Mouse (Mus musculus) mouse embryonic stem cell (cell line): ENCODE data around the gene Gtpbp6.
"Not testable (repeated sequence)": the region's sequence is repeated elsewhere in the genome, so short reads cannot be mapped to it uniquely, and the experiment has no call there.

Experiments used
- in situ Hi-C, 2 experiments: fragments of 300-500 bp; cut with MboI; formaldehyde crosslinking; loops; 1 replicate in 1 of 2; 3 replicates in 1 of 2; pipeline ENCODE4 v1.14.3; 2019 to 2020; ENCODE audit warnings: low sequenced_read_pairs in 2 of 2, low pct_unique_long_range_greater_than_20kb in 1 of 2, mixed read lengths in 1 of 2; ENCODE audit not compliant: unreplicated experiment in 1 of 2

Gene Gtpbp6

DNA sequence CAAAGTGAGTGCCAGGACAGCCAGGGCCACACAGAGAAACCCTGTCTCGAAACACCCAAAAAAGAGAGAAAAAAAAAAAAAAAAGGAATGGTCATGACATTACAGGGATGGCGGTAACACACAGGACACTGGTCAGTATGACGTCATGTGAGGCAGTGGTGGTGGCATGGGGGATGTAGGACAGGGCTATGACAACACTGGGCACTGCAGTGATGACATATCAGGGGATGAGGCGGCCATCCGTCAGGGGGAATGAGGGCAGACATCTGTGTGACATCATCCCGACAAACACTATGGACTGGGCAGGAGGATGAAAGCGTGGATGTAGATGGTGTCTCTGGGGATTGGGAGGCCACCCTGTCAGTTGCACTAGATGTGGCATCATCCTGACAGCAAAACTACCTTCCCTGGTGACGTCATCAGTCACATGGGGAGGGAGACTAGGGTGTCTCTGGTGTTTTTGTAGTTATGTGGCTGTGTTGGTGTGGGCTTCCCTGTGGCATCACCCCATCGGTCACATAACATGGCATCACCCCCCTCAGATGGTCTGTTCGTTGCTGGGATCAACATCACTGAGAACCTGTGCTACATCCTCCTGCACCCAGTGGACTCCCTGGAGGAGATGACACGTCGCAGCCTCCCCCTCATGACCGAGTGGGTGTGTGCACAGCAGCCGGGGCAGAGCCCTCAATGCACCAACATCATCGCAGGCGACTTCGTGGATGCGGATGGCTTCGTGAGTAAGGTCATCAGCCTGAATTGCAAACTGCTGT, 5.0 kb downstream of the Gtpbp6 start:
- in situ Hi-C loops = loop anchor here in 1 of 2 experiments (10.0 kb wide), 1 partner anchor 548 kb away; the partner anchor contains the start of gene Crlf2

- in situ Hi-C loops = loop anchor here in 1 of 2 experiments (10.0 kb wide), 1 partner anchor 548 kb away; the partner anchor contains the start of gene Crlf2
Observed at GRCm38 (mm10) chr5:110102429-110102828, 5.6 kb downstream of the Gtpbp6 start.

DNA sequence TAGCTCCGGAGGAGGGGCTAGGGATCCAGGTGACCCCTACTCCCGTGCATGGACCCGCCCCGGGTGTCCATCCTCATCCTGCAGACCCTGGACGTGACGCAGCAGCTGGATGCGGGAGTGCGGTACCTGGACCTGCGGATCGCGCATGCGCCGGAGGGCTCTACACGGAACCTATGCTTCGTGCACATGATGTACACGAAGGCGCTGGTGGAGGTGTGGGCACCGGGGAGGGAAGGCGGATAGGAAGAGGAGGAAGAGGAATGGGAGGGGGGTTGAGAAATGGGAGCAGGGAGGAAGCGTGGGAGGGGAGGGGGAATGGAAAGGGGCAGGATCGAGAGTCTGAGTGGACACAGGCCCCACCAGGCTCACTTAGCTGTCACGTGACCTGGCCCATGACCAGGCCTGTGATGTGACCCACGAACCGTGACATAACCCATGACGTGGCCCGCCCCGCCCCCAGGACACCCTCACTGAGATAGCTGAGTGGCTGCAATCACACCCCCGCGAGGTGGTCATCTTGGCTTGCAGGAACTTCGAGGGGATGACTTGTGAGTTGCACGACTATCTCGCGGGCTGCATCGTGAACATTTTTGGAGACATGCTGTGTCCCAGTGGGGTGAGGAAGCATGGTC, 6.2 kb downstream of the Gtpbp6 start:
- in situ Hi-C loops = loop anchor here in 1 of 2 experiments (10.0 kb wide), 1 partner anchor 547 kb away; the partner anchor contains the start of gene Crlf2

DNA sequence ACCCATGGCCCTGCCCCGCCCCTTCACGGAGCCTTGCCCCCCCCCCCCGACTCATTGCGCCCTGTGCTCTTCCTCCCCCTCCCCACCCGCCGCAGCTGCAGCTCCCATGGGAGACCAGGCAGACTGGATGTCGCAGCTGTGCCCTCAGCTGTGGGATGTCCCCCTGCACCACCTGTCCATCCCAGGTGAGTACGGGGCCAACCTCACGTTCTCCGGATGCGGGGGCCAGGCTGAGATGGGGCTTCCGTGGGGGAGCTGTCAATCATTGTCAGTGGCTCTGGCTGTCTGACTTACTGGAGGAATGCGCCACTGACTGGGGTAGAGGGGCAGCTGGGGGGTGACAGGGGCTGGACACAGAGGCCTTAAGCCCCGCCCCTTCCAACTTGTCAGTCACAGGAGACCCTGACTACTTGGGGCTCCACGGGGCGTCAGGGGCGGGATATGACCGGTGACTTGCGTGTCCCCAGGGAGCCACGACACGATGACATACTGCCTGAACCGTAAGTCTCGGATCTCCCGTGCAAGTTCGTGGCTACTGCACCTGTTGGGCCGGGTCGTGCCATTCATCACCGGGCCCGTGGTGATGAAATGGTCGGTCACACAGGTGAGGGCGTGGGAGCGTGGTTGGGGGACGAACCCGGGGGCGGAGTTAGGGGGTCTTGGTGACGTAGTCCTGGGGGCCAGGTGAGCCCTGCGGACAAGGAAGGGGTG, 6.9 kb downstream of the Gtpbp6 start:
- in situ Hi-C loops = loop anchor here in 1 of 2 experiments (10.0 kb wide), 1 partner anchor 546 kb away; the partner anchor contains the start of gene Crlf2

DNA sequence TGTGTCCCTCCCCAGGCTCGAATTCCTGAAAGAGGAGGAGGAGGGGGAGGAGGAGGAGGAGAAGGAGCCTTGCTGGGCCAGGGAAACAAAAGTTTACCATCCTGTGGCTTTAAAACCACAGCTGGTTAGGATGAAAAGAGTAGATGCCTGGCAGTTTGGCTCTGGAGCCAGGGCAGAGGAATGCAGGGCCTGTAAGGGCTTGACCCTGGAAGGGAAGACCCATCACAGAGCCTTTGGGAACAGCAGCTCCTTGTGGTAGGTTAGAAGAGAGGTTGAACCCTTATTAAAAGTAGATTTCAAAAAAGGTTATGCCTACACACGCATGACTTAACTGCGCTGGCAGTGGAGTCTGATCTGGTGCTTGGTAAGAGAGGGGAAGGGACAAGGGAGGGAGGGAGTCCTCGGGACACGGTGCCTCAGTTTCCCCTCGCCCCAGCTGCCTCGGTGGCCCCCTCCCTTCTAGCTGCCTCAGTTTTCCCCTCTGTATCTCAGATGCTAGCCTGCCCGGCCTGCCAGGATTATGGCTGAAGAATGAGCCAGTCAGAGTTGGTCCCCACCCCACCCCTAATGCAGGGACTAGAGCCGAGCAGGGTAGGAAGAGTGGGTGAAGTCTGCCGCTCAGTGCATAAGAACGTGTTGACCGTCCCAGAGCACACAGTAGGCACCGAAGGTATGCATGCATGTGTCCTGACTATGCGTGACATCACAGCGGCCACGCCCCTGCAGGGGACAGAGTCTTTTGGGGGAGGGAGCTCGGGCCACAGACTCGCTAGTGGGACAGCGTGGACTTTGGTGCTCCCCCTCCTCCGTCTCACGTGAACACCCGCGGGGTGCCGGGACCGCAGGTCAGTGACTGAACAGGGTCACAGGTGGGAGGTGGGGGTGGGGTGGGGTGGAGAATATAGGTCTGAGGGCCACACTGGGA, 8.1 kb downstream of the Gtpbp6 start, which contains the start of gene Plcxd1:
Gene Plcxd1, plus strand, starts transcription at position 314 of the 925 bp plus-strand sequence.
- in situ Hi-C loops = loop anchor here in 1 of 2 experiments (10.0 kb wide), 1 partner anchor 545 kb away; the partner anchor contains the start of gene Crlf2

DNA sequence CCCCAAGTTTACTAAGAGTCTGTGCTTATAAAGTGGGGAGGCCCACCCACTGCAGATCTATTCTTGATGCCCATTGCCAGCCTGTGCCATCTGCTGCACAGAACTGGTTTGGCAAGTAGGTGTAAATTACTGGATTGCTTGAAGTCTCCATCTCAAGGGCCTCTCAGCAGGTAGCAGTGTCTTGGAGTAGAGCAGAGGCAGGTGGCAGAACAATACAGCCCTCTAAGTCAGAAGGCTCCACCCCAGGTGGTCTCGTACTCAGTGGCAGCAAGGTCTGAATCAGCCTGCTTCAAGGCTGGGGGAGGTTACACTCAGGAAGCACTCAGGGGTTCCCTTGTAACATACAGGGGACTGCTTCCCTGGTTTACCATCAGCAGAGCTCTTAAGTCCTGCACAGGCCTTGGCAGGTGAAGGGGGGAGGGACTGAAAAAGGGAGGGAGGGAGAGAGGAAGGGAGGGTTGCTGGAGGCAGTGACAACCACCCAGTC, 9.0 kb downstream of the Gtpbp6 start:
- in situ Hi-C loops = no loop called here

DNA sequence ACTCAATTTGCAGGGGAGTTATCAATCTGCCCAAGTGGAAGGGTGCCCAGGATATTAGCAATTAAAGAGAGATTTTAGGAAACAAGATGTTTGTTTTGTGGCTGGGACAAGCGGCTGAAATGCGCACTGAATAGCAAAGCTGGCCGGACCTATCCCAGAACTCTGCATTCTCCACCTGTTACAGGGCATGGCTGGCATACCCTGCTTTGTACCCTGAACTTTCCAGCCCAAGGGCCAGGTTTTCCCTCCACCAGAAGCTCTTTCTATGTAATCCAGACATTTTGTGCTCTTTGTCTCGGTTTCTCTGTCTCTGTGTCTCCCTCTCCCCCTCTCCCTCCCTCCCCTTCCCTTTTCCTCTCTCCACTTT, 13.2 kb downstream of the Gtpbp6 start:
- in situ Hi-C loops = no loop called here

DNA sequence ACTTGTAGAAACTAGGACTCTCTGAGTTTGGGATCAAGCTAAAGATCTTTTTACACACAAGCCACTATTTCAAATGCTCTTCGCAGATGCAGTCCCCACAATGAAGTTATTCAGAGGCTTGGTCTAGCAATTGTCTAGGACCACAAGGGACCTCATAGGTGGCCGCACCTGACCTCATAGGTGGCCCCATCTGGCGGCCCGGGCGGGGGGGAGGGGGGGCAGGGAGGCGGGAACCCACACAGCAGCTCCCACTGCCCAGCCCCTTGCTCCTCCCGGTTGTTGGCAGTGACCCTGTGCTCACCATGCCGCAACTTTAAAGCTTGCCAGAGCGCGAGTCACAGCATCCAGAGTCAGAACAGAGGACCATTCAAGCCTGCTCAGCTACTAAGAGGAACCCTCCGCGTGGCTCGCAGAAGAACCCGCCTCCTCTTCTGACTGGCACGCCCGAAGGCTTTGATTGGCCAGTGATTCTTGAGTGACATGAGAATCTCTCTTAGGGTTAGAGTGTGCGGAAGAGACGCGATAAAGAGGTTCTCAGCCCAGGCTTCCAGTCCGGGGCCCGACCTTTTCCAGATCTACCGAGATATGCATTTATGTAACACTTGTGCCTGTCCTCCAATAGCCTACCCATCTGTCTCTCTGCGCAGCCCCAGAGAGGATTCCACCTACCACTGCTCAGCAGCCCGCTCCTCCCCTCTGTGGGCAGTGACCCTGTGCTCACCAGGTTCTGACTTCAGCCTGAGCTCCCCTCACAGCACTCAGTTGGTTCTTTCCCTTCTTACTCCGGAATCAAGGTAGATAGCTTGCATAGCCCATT, 13.8 kb downstream of the Gtpbp6 start, which contains the start of gene Gm35315:
Gene Gm35315, minus strand, starts transcription at position 391 of the 817 bp plus-strand sequence.
- in situ Hi-C loops = no loop called here

DNA sequence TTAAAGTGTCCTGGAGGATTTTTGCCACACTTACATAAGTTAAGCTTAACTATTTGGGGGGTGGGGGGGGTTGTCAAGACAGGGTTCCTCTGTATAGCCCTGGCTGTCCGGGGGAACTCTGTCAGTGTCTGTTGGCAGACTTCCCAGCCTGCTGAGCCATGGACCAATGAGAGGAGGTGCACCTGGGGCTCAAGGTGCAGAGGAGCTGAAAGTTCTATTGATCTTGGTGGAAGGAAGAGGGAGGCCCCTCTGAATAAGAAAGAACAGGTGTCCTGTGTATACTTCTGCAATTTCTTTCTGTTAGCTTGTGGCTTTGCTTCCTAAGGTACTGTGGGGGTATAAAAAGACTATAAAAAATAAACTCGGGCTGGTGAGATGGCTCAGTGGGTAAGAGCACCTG, 16.5 kb downstream of the Gtpbp6 start:
- in situ Hi-C loops = no loop called here

DNA sequence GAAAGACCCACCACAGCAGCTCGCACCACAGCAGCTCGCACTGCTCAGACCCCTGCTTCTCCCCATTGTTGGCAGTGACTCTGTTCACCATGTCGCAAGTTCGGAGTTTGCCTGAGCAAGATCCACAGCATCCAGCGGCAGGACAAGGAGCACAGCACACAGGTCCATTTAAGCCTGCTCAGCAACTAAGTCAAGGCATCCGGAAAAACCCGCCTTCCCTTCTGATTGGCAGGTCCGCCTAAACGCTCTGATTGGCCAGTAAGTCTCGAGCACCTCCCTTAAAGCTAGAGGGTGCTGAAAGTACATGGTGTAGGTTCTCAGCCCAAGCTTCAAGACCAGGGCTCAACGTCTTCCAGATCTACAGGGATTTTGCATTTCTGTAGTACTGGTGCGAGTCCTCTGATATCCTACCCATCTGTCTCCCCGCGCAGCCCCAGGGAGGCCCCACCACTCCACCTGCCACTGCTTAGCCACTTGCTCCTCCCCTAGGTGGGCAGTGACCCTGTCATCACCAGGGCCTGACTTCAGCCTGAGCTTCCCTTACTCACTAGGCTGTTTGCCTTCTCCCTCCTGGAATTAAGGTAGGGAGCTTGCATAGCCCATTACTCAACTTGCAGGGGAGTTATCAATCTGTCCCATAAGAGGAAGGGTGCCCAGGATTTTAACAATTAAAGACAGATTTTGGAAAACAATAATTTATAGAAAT, 21.7 kb downstream of the Gtpbp6 start:
- in situ Hi-C loops = no loop called here

GRCm38 (mm10) chr5:110082961-110083360, 25.0 kb downstream of the Gtpbp6 start:
- in situ Hi-C loops = no loop called here

- in situ Hi-C loops = not testable (repeated sequence)
Observed at GRCm38 (mm10) chr5:110072413-110072812, 35.6 kb downstream of the Gtpbp6 start, which contains the start of gene Gm17655. Gm17655 (minus strand) TSS chr5:110072513.

DNA sequence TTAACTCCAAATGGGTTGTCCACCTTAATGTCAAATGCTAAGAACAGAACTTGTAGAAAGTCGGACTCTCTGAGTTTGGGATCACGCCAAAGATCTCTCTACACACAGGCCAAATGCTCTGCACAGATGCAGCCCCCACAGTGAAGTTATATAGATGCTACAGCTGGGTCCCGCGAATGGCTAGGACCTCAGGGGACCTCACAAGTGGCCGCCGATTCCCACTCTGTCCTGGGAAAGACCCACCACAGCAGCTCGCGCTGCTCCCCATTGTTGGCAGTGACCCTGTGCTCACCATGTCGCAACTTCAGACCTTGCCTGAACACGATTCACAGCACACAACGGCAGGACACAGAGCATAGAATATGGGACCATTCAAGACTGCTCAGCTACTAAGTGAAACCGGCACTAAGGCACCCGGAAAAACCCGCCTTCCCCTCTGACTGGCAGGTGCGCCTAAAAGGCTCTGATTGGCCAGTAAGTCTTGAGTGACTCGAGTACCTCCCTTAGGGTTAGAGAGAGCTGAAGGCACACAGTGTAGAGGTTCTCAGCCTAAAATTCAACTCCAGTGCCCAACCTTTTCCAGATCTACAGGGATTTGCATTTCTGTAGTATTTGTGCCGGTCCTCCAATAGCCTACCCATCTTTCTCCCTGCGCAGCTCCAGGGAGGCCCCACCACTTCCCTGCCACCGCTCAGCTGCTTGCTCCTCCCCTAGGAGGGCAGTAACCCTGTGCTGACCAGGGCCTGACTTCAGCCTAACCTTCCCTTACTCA, 50.2 kb downstream of the Gtpbp6 start:
- in situ Hi-C loops = no loop called here
